Mouse (Mus musculus): ENCODE measurements at regions not wholly inside any gene's neighbourhood (a gene's known extent, or its start where the extent isn't known, plus 50 kb on each side); places are given as distances from the start of the nearest gene placed in this dataset.

DNA sequence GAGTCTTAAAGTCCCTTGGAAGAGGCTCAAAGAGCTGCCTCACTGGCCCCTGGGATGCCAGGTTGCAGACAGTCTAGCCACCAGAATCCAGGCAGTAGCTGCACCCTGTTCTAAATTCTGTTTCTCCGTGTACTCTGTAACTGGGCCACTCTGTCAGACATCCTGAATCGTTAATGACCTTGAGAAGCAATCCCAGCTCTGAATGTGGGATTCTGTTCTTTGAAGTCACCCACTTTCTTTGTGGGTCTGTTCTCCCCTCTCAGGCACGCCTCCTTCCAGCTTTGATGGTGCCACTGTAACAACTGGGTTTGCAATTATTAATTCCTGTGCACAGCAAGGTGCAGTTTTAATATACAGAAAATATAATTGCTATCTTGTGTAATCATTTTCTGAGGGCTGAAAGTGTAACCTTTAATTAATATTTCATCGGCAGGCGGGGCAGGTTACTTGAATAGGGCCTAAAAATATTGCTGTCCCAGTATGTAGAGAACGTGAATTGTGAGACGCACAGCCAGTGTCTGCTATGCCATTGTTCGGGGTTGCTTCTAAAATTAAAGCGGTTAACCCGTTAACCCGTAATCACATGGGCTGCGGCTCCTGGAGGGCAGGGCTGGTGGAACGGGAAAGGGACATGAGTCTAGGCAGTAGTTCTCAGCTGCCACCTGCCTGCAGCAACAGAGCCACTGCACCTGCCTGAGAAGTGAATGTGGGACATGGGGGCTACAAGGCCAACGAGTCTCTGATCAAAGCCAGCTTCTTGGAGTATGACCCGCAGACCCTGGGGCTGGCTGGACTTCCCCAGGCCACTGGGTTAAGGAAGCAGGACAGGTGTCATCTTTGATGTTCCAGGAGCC, 64.3 kb upstream of the Id2 start:
- no peak for DNase-seq (ENCODE audit: low read depth, low spot score)

DNA sequence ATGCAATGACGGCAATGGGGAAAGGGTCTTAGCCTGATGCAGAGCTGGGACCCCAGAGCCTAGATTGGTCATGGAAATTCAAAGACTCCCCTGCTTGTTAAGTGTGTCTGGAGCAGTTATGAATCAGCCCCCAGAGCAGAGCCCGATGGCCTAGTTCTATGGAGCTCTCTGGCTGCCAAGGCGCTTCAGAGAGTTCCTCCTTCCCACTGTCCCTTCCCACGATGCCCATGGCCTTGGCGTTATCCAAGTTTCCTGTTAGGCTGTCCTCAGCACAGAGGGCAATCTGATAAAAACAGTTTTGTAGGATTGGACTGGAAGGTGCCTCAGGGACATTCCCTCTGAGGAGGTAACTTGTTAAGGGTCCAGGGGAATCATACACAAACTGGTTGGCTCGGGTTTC, 62.2 kb upstream of the Id2 start:
- DNase-seq (ENCODE audit: low read depth, low spot score): no peak

GRCm38 (mm10) chr12:25157238-25157637, 60.3 kb upstream of the Id2 start:
- no peak for DNase-seq (ENCODE audit: low read depth, low spot score)

DNA sequence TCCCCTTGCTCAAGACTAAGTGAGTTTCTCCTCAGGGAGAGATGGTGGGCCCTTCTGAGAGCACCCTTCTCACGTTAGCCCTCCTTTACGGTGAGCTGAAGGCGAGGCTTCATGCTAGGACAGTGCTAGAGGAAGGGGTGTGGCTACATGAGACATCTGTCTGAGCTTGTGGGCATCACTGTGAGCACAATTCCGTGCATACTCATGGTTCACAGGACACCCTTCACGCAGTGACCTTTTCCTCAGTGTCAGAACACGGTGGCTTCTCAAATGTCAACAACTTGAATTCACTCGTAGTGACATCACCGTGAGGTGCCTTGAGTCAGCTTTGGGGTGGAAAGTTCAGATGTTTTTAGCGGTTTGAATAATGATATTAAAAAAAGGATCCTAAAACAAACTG, 58.5 kb upstream of the Id2 start:
- no peak for DNase-seq (ENCODE audit: low read depth, low spot score)

- no peak for DNase-seq (ENCODE audit: low read depth, low spot score)
Observed at GRCm38 (mm10) chr12:25148099-25148498, 51.2 kb upstream of the Id2 start.

All from mesoderm, embryonic 11.5 days (tissue).